9 mouse cellular contexts compared by ENCODE assay signal in the genomic region with DNA sequence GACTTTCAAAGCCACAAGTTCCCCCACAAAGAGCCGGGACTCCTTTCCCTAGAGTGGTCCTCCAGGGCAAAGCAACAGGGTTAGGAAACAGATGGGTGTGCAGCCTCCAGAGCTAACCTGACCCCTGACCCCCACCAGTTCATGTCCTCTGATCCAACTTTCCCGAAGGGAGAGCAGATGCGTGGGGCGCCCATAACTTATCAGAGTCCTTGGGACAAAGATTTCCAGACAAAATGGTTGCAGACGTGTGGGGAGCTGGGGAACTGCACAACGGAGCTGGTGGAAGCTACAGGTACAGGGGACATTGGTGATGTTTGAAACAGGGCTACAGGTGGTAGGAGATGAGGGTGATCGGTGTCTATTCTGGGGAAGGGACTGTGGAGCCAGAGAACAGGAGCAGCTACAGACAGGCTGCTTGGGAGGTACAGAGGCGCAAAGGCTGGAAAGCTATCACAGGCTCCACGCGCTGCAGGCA. TPM values are rescaled to one million over a fixed set of nuclear protein-coding genes. Genes with fewer than 3 reads are reported as not detected.
DNase-seq lines count a peak whose midpoint lies in the region; ATAC-seq and TF ChIP-seq lines count a peak whose summit lies in the region.
"Had no signal": no experiment of that assay in that cellular context is flagged by ENCODE, and none has a peak within 500 bp of the region (broad histone marks: within the 10 kb centered on the region; RNA-seq: fewer than 3 reads in every experiment).

No protein-coding gene starts in this region.

- no peak for TF ChIP-seq CTCF in liver, adult 2 months (IDR thresholded peaks at IDR 0.05; ENCODE audit: low read depth, low read length)
- TF ChIP-seq CTCF in liver, embryonic 14.5 days (IDR thresholded peaks at IDR 0.05; ENCODE audit: low read depth) = no peak
- TF ChIP-seq CTCF in stomach, postnatal 0 days (IDR thresholded peaks at IDR 0.05; ENCODE audit: low read depth) = peak; percentile 35; the same call in 1 of the 2 replicates

- no peaks in the 10 kb centered on the region for H3K9me3 ChIP-seq in hindbrain, embryonic 10.5 days
- H3K9me3 ChIP-seq in liver, embryonic 14.5 days (ENCODE audit: control insufficient read depth, low read length) = no peaks in the 10 kb centered on the region
- no peaks in the 10 kb centered on the region for H3K9me3 ChIP-seq in stomach, postnatal 0 days (ENCODE audit: control insufficient read depth, low read length)

- H3K27ac ChIP-seq in liver, adult 2 months (replicated peaks; ENCODE audit: insufficient read depth, low read depth, low read length) = no peak overlapping the region
- H3K27ac ChIP-seq in hindbrain, embryonic 10.5 days = peak overlapping the region; percentile 99
- H3K27ac ChIP-seq in liver, embryonic 14.5 days = no peak overlapping the region
- no peak overlapping the region for H3K27ac ChIP-seq in stomach, postnatal 0 days (replicated peaks)
- H3K27ac ChIP-seq: macrophage had no signal

- H3K4me1 ChIP-seq in liver, adult 2 months (ENCODE audit: control insufficient read depth, insufficient read depth, low read length) = no peaks in the 10 kb centered on the region
- peaks cover 33% of the 10 kb centered on the region for H3K4me1 ChIP-seq in hindbrain, embryonic 10.5 days (replicated peaks)
- H3K4me1 ChIP-seq in liver, embryonic 14.5 days (replicated peaks; ENCODE audit: control insufficient read depth in 2 of 2, insufficient read depth in 2 of 2, low read length in 1 of 2) = no peaks in the 10 kb centered on the region; a peak in 1 of 4 replicates
- no peaks in the 10 kb centered on the region; the same call in 1 of the 2 replicates for H3K4me1 ChIP-seq in stomach, postnatal 0 days (replicated peaks; ENCODE audit: control insufficient read depth, insufficient read depth)

- DNase-seq in liver, adult 2 months (ENCODE audit: extremely low read depth, low read depth, low spot score) = peak; percentile 28
- no peak for DNase-seq in liver
- DNase-seq in embryo, embryonic 11.5 days (ENCODE audit: low read depth, low spot score) = peak; percentile 27
- peak; percentile 73 for DNase-seq in hindbrain, embryonic 10.5 days (ENCODE audit: low spot score)
- DNase-seq in liver, embryonic 14.5 days (ENCODE audit: low read depth in 3 of 3, low spot score in 3 of 3) = no peak
- peak; percentile 29 for DNase-seq in stomach, postnatal 0 days (ENCODE audit: low spot score)
- no peak for DNase-seq in left cerebral cortex, adult 18-20 months (ENCODE audit: low spot score in 2 of 2)
- DNase-seq in thymus, postnatal 10 days (ENCODE audit: low spot score in 2 of 2) = no peak

- ATAC-seq in liver, embryonic 14.5 days (ENCODE audit: insufficient read depth) = no peak
- no peak for ATAC-seq in stomach, postnatal 0 days (ENCODE audit: low FRiP score, low TSS enrichment)

- peak overlapping the region; percentile 61; the same call in 1 of the 2 replicates for H3K4me2 ChIP-seq in liver, embryonic 14.5 days (ENCODE audit: low read depth)
- H3K4me2 ChIP-seq in stomach, postnatal 0 days (replicated peaks; ENCODE audit: low read depth) = peak overlapping the region; percentile 92

- WGBS in liver, adult 2 months = 8% methylated on average over 10 of the region's 10 CpGs
- WGBS in hindbrain, embryonic 10.5 days = under 1% methylated on average over 10 of the region's 10 CpGs
- WGBS in liver, embryonic 14.5 days (ENCODE audit: insufficient replicate concordance) = 2% methylated on average over 10 of the region's 10 CpGs
- 3% methylated on average over 10 of the region's 10 CpGs for WGBS in stomach, postnatal 0 days

- no peaks in the 10 kb centered on the region for H3K79me2 ChIP-seq in liver, adult 2 months (ENCODE audit: control insufficient read depth, insufficient read depth, low read length)

- TF ChIP-seq POLR2A in liver, adult 2 months (IDR thresholded peaks at IDR 0.05; ENCODE audit: extremely low read depth, insufficient read depth, low read length) = no peak

- no peak overlapping the region for H3K9ac ChIP-seq in liver, adult 2 months (ENCODE audit: low read depth, low read length)
- no peak overlapping the region for H3K9ac ChIP-seq in liver, embryonic 14.5 days (replicated peaks)
- peak overlapping the region; percentile 86 for H3K9ac ChIP-seq in stomach, postnatal 0 days (ENCODE audit: low read length)

- H3K27me3 ChIP-seq in liver, adult 2 months (ENCODE audit: control insufficient read depth, insufficient read depth, low read length) = peaks cover 9% of the 10 kb centered on the region; the same call in 1 of the 2 replicates
- peaks cover 6% of the 10 kb centered on the region; the same call in 1 of the 2 replicates for H3K27me3 ChIP-seq in hindbrain, embryonic 10.5 days (ENCODE audit: insufficient read depth, poor library complexity, severe bottlenecking)
- H3K27me3 ChIP-seq in liver, embryonic 14.5 days (ENCODE audit: control insufficient read depth, insufficient read depth, low read length) = peaks cover 44% of the 10 kb centered on the region
- no peaks in the 10 kb centered on the region for H3K27me3 ChIP-seq in stomach, postnatal 0 days (ENCODE audit: control insufficient read depth, insufficient read depth, low read length)

- no peak for TF ChIP-seq EP300 in liver, embryonic 14.5 days (IDR thresholded peaks at IDR 0.05; ENCODE audit: low read depth)
- no peak for TF ChIP-seq EP300 in stomach, postnatal 0 days (optimal IDR thresholded peaks at IDR 0.05)

- peak overlapping the region; percentile 72; the same call in 1 of the 2 replicates for H3K4me3 ChIP-seq in liver, adult 2 months (ENCODE audit: insufficient read depth, low read depth, low read length)
- H3K4me3 ChIP-seq in hindbrain, embryonic 10.5 days = peak overlapping the region; percentile 97
- no peak overlapping the region for H3K4me3 ChIP-seq in liver, embryonic 14.5 days (ENCODE audit: insufficient read depth in 1 of 2, low read depth in 2 of 2, low read length in 2 of 2)
- peak overlapping the region; percentile 77 for H3K4me3 ChIP-seq in stomach, postnatal 0 days (ENCODE audit: low read depth, low read length)

- H3K36me3 ChIP-seq in liver, adult 2 months (ENCODE audit: control insufficient read depth, insufficient read depth, low read length) = no peaks in the 10 kb centered on the region
- peaks cover 16% of the 10 kb centered on the region for H3K36me3 ChIP-seq in hindbrain, embryonic 10.5 days
- H3K36me3 ChIP-seq in liver, embryonic 14.5 days (replicated peaks; ENCODE audit: control insufficient read depth, insufficient read depth, low read depth) = no peaks in the 10 kb centered on the region
- no peaks in the 10 kb centered on the region for H3K36me3 ChIP-seq in stomach, postnatal 0 days (ENCODE audit: control insufficient read depth, insufficient read depth, low read length)

RNA-seq across cellular contexts. Expression of gene Kalrn, which starts 1.4 kb away (rescaled TPM):
- 25.2 and 34.8 TPM in 2 replicates for total RNA-seq in liver, adult 2 months (2014; rRNA removed)
- 14.0 and 15.4 TPM in 2 replicates for polyA plus RNA-seq in liver, adult 2 months (2012; rRNA removed)
- 14.2 and 16.6 TPM in 2 replicates for polyA plus RNA-seq in hindbrain, embryonic 10.5 days (2016; fragmentation: Nextera tagmentation; extraction: Ambion mirVana)
- 5.1 and 7.2 TPM in 2 replicates for polyA plus RNA-seq in liver, embryonic 14.5 days (2012; rRNA removed)
- polyA plus RNA-seq in liver, embryonic 14.5 days (2014; fragmentation: Nextera tagmentation; extraction: Ambion mirVana) = 8.5 and 11.6 TPM in 2 replicates
- polyA plus RNA-seq in stomach, postnatal 0 days (2015; fragmentation: Nextera tagmentation; extraction: Ambion mirVana) = 14.4 and 16.7 TPM in 2 replicates
- 100 to 1,000 TPM; 448 to 531 TPM for total RNA-seq in left cerebral cortex, adult 18-20 months (2021)

Comparison
In these comparisons a context has a peak if more than half of its experiments do, and no peak if none do; other contexts are left out.
1. DNase-seq: peak in liver, adult 2 months (single experiment), embryo, embryonic 11.5 days (single experiment), hindbrain, embryonic 10.5 days (single experiment) and stomach, postnatal 0 days (single experiment); none in liver (single experiment), liver, embryonic 14.5 days (0 of 3), left cerebral cortex, adult 18-20 months (0 of 2) and thymus, postnatal 10 days (0 of 2).
2. H3K4me3 ChIP-seq: peak in liver, adult 2 months (single experiment), hindbrain, embryonic 10.5 days (single experiment) and stomach, postnatal 0 days (single experiment); none in liver, embryonic 14.5 days (0 of 2).